35 mouse cellular contexts compared by ENCODE assay signal in genomic region chr5:99931910-99932309, GRCm38 (mm10). TPM values are rescaled to one million over a fixed set of nuclear protein-coding genes. Genes with fewer than 3 reads are reported as not detected.
"Had no signal": no experiment of that assay in that cellular context is flagged by ENCODE, and none has a peak within 500 bp of the region (broad histone marks: within the 10 kb centered on the region; RNA-seq: fewer than 3 reads in every experiment).

No protein-coding gene starts in this region.

- ATAC-seq: hindbrain, embryonic 16.5 days; hindbrain, postnatal 0 days; inflammation-experienced regulatory T-cells, adult 6 months; intestine, embryonic 15.5 days; intestine, embryonic 16.5 days; intestine, postnatal 0 days had no signal

- H3K36me3 ChIP-seq: heart, embryonic 13.5 days; heart, embryonic 15.5 days; hindbrain, embryonic 10.5 days; hindbrain, embryonic 12.5 days; hindbrain, embryonic 13.5 days; hindbrain, embryonic 15.5 days; intestine, embryonic 15.5 days; kidney, embryonic 15.5 days had no signal

- H3K4me2 ChIP-seq: heart, embryonic 13.5 days; heart, embryonic 15.5 days; hindbrain, embryonic 12.5 days; hindbrain, embryonic 13.5 days; hindbrain, embryonic 14.5 days; hindbrain, embryonic 15.5 days; intestine, embryonic 15.5 days; kidney, embryonic 15.5 days had no signal

- H3K9me3 ChIP-seq: heart, embryonic 13.5 days; heart, embryonic 15.5 days; hindbrain, embryonic 10.5 days; hindbrain, embryonic 12.5 days; hindbrain, embryonic 13.5 days; hindbrain, embryonic 15.5 days; intestine, embryonic 15.5 days; kidney, embryonic 15.5 days had no signal

- H3K27me3 ChIP-seq: heart, embryonic 13.5 days; heart, embryonic 15.5 days; hindbrain, embryonic 12.5 days; hindbrain, embryonic 13.5 days; hindbrain, embryonic 15.5 days; intestine, embryonic 15.5 days; kidney, embryonic 15.5 days had no signal

- H3K4me1 ChIP-seq: heart, embryonic 13.5 days; heart, embryonic 15.5 days; hindbrain, embryonic 10.5 days; hindbrain, embryonic 12.5 days; hindbrain, embryonic 13.5 days; hindbrain, embryonic 15.5 days; intestine, embryonic 15.5 days; kidney, embryonic 15.5 days had no signal

- H3K4me3 ChIP-seq: heart, embryonic 13.5 days; heart, embryonic 15.5 days; hindbrain, embryonic 10.5 days; hindbrain, embryonic 12.5 days; hindbrain, embryonic 13.5 days; hindbrain, embryonic 15.5 days; intestine, embryonic 15.5 days; kidney, embryonic 15.5 days; layer of hippocampus, adult 2 months; left cerebral cortex, adult 2 months had no signal

- H3K9ac ChIP-seq: heart, embryonic 13.5 days; heart, embryonic 15.5 days; hindbrain, embryonic 12.5 days; hindbrain, embryonic 13.5 days; hindbrain, embryonic 14.5 days; hindbrain, embryonic 15.5 days; intestine, embryonic 15.5 days; kidney, embryonic 15.5 days had no signal

- DNase-seq: heart, postnatal 10 days; heart, postnatal 14 days; heart, postnatal 36 days; heart, postnatal 4 days; kidney, adult 11 months; kidney, adult 18-20 months; kidney, adult 2 months; kidney, adult 8-10 months; kidney, adult 9 months; kidney, postnatal 10 days; kidney, postnatal 14 days; kidney, postnatal 25 days; kidney, postnatal 36 days; kidney, postnatal 4 days; layer of hippocampus, adult 9-11 months; layer of hippocampus, postnatal 36 days had no signal

- H3K27ac ChIP-seq: heart, embryonic 13.5 days; heart, embryonic 15.5 days; hindbrain, embryonic 10.5 days; hindbrain, embryonic 12.5 days; hindbrain, embryonic 13.5 days; hindbrain, embryonic 14.5 days; hindbrain, embryonic 15.5 days; hindbrain, postnatal 0 days; intestine, embryonic 15.5 days; kidney, embryonic 15.5 days; kidney, postnatal 0 days; layer of hippocampus, adult 2 months; left cerebral cortex, adult 2 months had no signal

RNA-seq across cellular contexts. Expression of gene Vamp9, which starts 25.9 kb away (rescaled TPM):
- polyA plus RNA-seq: hindbrain, embryonic 10.5 days; hindbrain, embryonic 12.5 days; inflammation-experienced regulatory T-cells, adult 6 months; intestine, postnatal 0 days; kidney, embryonic 14.5 days; kidney, embryonic 15.5 days; large intestine, adult 2 months had no signal

RNA-seq across cellular contexts. Expression of gene 4930524J08Rik, which starts 47.0 kb away (rescaled TPM):
- polyA plus RNA-seq: inflammation-experienced regulatory T-cells, adult 6 months had no signal
